Mouse (Mus musculus): ENCODE results near the gene Slc39a7. TPM values are rescaled to one million over a fixed set of nuclear protein-coding genes. Genes with fewer than 3 reads are reported as not detected.

Slc39a7 gene
- polyA plus RNA-seq, 1 experiment = 57.2 TPM

GRCm38 (mm10) chr17:34072091-34072490 lies 40.6 kb upstream of the Slc39a7 start:
- H3K9me3 ChIP-seq (replicated peaks; ENCODE audit: control insufficient read depth, insufficient read depth, low read length, poor library complexity, severe bottlenecking) = no peaks in the 10 kb centered on the region
- TF ChIP-seq POLR2A (IDR thresholded peaks at IDR 0.05; ENCODE audit: insufficient read depth, low read length) = no peak
- no peaks in the 10 kb centered on the region for H3K27me3 ChIP-seq (ENCODE audit: control insufficient read depth, insufficient read depth, low read length, poor library complexity, severe bottlenecking)
- H3K4me3 ChIP-seq (ENCODE audit: low read depth, low read length) = no peak overlapping the region
- H3K9ac ChIP-seq (ENCODE audit: low read depth, poor library complexity, severe bottlenecking) = no peak overlapping the region
- no peak overlapping the region for H3K27ac ChIP-seq (ENCODE audit: insufficient read depth, low read length)
- no peaks in the 10 kb centered on the region for H3K4me1 ChIP-seq (ENCODE audit: control insufficient read depth, insufficient read depth, low read length)
- no peaks in the 10 kb centered on the region for H3K36me3 ChIP-seq (ENCODE audit: control insufficient read depth, insufficient read depth, low read length, poor library complexity, severe bottlenecking)

DNA sequence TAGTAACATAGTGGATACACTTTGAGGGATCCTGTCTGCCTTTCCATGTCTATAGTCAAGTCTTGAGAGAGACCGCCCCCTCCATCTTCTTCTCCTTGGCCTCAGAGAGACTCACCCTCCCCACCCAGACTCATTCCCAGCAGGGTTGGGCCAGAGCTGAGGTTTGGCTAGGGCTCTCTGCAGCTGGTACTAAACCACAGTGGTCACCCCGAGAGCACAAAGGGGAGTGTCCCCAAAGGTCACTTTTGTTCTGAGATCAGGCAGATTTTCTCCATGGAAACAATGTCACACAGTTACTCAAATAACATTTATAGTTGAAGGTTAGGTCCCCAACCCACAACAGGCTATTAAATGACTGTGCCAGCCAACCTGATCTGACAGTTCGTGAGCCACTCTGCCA lies 37.4 kb upstream of the Slc39a7 start:
- no peaks in the 10 kb centered on the region for H3K27me3 ChIP-seq (ENCODE audit: control insufficient read depth, insufficient read depth, low read length, poor library complexity, severe bottlenecking)
- H3K4me3 ChIP-seq (ENCODE audit: low read depth, low read length) = no peak overlapping the region
- no peaks in the 10 kb centered on the region for H3K36me3 ChIP-seq (ENCODE audit: control insufficient read depth, insufficient read depth, low read length, poor library complexity, severe bottlenecking)
- no peak overlapping the region for H3K9ac ChIP-seq (ENCODE audit: low read depth, poor library complexity, severe bottlenecking)
- no peaks in the 10 kb centered on the region for H3K4me1 ChIP-seq (ENCODE audit: control insufficient read depth, insufficient read depth, low read length)
- no peak for TF ChIP-seq CTCF (IDR thresholded peaks at IDR 0.05; ENCODE audit: low read depth, low read length)
- H3K9me3 ChIP-seq (replicated peaks; ENCODE audit: control insufficient read depth, insufficient read depth, low read length, poor library complexity, severe bottlenecking) = no peaks in the 10 kb centered on the region
- no peak overlapping the region for H3K27ac ChIP-seq (ENCODE audit: insufficient read depth, low read length)

- H3K27ac ChIP-seq (ENCODE audit: insufficient read depth, low read length) = no peak overlapping the region
- H3K27me3 ChIP-seq (ENCODE audit: control insufficient read depth, insufficient read depth, low read length, poor library complexity, severe bottlenecking) = no peaks in the 10 kb centered on the region
- no peaks in the 10 kb centered on the region for H3K36me3 ChIP-seq (ENCODE audit: control insufficient read depth, insufficient read depth, low read length, poor library complexity, severe bottlenecking)
- no peaks in the 10 kb centered on the region for H3K9me3 ChIP-seq (replicated peaks; ENCODE audit: control insufficient read depth, insufficient read depth, low read length, poor library complexity, severe bottlenecking)
- no peak overlapping the region for H3K4me3 ChIP-seq (ENCODE audit: low read depth, low read length)
- TF ChIP-seq EP300 (IDR thresholded peaks at IDR 0.05; ENCODE audit: insufficient read depth, low read depth, low read length) (no peak), POLR2A (IDR thresholded peaks at IDR 0.05; ENCODE audit: insufficient read depth, low read length) (no peak), CTCF (IDR thresholded peaks at IDR 0.05; ENCODE audit: low read depth, low read length) (no peak)
- H3K4me1 ChIP-seq (ENCODE audit: control insufficient read depth, insufficient read depth, low read length) = no peaks in the 10 kb centered on the region
- H3K9ac ChIP-seq (ENCODE audit: low read depth, poor library complexity, severe bottlenecking) = no peak overlapping the region
These were observed 25.7 kb upstream of the Slc39a7 start for GRCm38 (mm10) chr17:34057224-34057623.

GRCm38 (mm10) chr17:34047404-34048050 lies 16.0 kb upstream of the Slc39a7 start:
- H3K4me1 ChIP-seq (ENCODE audit: control insufficient read depth, insufficient read depth, low read length) = no peaks in the 10 kb centered on the region
- no peak for TF ChIP-seq EP300 (IDR thresholded peaks at IDR 0.05; ENCODE audit: insufficient read depth, low read depth, low read length)
- no peak for TF ChIP-seq POLR2A (IDR thresholded peaks at IDR 0.05; ENCODE audit: insufficient read depth, low read length)
- TF ChIP-seq CTCF (IDR thresholded peaks at IDR 0.05; ENCODE audit: low read depth, low read length) = no peak
- no peaks in the 10 kb centered on the region; the same call in 1 of the 2 replicates for H3K9me3 ChIP-seq (replicated peaks; ENCODE audit: control insufficient read depth, insufficient read depth, low read length, poor library complexity, severe bottlenecking)
- no peaks in the 10 kb centered on the region for H3K36me3 ChIP-seq (ENCODE audit: control insufficient read depth, insufficient read depth, low read length, poor library complexity, severe bottlenecking)
- H3K27ac ChIP-seq (ENCODE audit: insufficient read depth, low read length) = no peak overlapping the region
- no peaks in the 10 kb centered on the region for H3K27me3 ChIP-seq (ENCODE audit: control insufficient read depth, insufficient read depth, low read length, poor library complexity, severe bottlenecking)
- H3K4me3 ChIP-seq (ENCODE audit: low read depth, low read length) = no peak overlapping the region
- H3K9ac ChIP-seq (ENCODE audit: low read depth, poor library complexity, severe bottlenecking) = no peak overlapping the region

- Histone ChIP-seq H3K27ac (ENCODE audit: insufficient read depth, low read length) (no peak overlapping the region), H3K9me3 (replicated peaks; ENCODE audit: control insufficient read depth, insufficient read depth, low read length, poor library complexity, severe bottlenecking) (no peaks in the 10 kb centered on the region; the same call in 1 of the 2 replicates), H3K36me3 (ENCODE audit: control insufficient read depth, insufficient read depth, low read length, poor library complexity, severe bottlenecking) (no peaks in the 10 kb centered on the region), H3K27me3 (ENCODE audit: control insufficient read depth, insufficient read depth, low read length, poor library complexity, severe bottlenecking) (no peaks in the 10 kb centered on the region), H3K4me1 (ENCODE audit: control insufficient read depth, insufficient read depth, low read length) (no peaks in the 10 kb centered on the region), H3K9ac (ENCODE audit: low read depth, poor library complexity, severe bottlenecking) (no peak overlapping the region), H3K4me3 (ENCODE audit: low read depth, low read length) (no peak overlapping the region)
- TF ChIP-seq EP300 (IDR thresholded peaks at IDR 0.05; ENCODE audit: insufficient read depth, low read depth, low read length) = no peak
- no peak for TF ChIP-seq POLR2A (IDR thresholded peaks at IDR 0.05; ENCODE audit: insufficient read depth, low read length)
- no peak for TF ChIP-seq CTCF (IDR thresholded peaks at IDR 0.05; ENCODE audit: low read depth, low read length)
These were observed 14.5 kb upstream of the Slc39a7 start for GRCm38 (mm10) chr17:34045941-34046340.

DNA sequence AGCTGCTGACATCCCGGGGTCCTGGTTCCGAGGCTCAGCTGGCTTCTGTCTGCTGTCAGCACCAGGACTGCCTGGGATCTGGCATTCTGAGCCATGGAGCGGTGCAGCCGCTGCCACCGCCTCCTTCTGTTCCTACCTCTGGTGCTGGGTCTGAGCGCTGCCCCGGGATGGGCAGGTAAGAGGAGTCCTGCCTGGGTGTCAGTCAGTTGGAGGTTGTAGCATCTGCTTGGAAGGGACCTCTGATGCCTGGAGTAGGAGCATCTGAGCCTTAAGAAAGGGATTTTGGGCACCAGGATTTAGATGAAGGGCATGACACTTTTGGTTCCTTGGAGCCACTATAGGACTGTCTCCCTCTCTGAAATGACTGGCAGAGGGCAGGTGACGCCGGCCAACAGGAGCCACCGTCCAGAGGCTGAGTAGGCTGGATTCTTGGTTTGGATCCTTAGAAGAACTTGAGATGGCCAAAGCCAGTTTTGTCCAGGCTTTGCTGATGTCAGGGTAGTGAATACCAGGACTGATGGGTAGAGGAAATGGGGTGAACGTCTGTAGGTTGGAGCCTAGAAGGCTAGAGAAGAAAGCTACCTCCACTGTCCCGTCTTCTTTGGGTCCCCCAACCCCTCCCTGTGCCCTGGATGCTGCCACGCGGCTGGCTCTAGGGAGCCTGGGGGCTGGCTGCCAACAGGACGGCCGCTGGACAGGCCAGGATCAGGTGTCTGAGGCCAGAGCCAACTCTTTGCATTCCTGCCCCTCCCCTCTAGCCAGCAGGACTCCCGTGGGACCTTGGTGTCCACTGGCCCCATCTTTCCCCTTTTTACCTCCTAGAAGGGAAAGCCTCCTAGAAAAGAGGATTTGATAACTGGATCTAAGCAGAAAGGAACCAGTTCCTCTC lies 8.3 kb upstream of the Slc39a7 start:
- no peak for TF ChIP-seq EP300 (IDR thresholded peaks at IDR 0.05; ENCODE audit: insufficient read depth, low read depth, low read length)
- Histone ChIP-seq H3K27ac (ENCODE audit: insufficient read depth, low read length) (no peak overlapping the region), H3K4me3 (ENCODE audit: low read depth, low read length) (no peak overlapping the region), H3K27me3 (ENCODE audit: control insufficient read depth, insufficient read depth, low read length, poor library complexity, severe bottlenecking) (no peaks in the 10 kb centered on the region), H3K9me3 (replicated peaks; ENCODE audit: control insufficient read depth, insufficient read depth, low read length, poor library complexity, severe bottlenecking) (no peaks in the 10 kb centered on the region), H3K9ac (ENCODE audit: low read depth, poor library complexity, severe bottlenecking) (no peak overlapping the region), H3K36me3 (ENCODE audit: control insufficient read depth, insufficient read depth, low read length, poor library complexity, severe bottlenecking) (0 out of 2 replicates have a peak, but pooled peaks cover 9% of the 10 kb centered on the region), H3K4me1 (ENCODE audit: control insufficient read depth, insufficient read depth, low read length) (no peaks in the 10 kb centered on the region)
